Mouse (Mus musculus) testis, adult 2 months (tissue): ENCODE data around the gene Ubr2.

ENCODE experiments used
- CTCF ChIP-seq: fragments of 200-500 bp; IDR thresholded peaks from 2 replicates; pipeline ENCODE4 v1.5.1; 2012; ENCODE audit warnings: low read depth, mild to moderate bottlenecking, inconsistent platforms, low read length, moderate library complexity; ENCODE audit not compliant: control insufficient read depth, insufficient read depth, insufficient replicate concordance
- POLR2A ChIP-seq: fragments of 200-500 bp; IDR thresholded peaks from 2 replicates; pipeline ENCODE4 v1.6.1; 2012; ENCODE audit warnings: low read depth, mild to moderate bottlenecking, inconsistent platforms, low read length, moderate library complexity; ENCODE audit not compliant: control insufficient read depth

DNA sequence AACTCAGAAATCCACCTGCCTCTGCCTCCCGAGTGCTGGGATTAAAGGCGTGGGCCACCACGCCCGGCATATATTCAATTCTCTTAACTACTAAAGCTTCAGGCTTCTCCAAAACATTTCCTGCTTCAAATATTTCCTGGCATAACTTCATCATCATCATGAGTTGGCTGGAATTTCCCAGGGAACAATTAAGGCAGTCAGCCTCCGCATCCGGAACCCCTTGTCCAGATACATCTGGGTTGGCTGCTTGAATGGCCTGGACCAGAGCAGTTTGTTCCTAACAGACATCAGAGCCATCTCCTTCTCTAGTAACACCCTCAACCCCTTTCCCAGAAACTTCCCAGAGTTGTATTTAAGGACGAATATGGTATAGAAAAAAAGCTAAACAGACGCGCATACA, 114.9 kb downstream of the Ubr2 start:
- TF ChIP-seq CTCF = no peak
- TF ChIP-seq POLR2A = no peak
